Mouse (Mus musculus) intestine, embryonic 14.5 days (tissue): ENCODE data around the gene Rgs6. TPM values are rescaled to one million over a fixed set of nuclear protein-coding genes. Genes with fewer than 3 reads are reported as not detected.

Experiments
- ATAC-seq: fragments of 200-750 bp; cut with Nextera tagmentation; replicated peaks from 2 replicates; pipeline ENCODE4 v1.8.0; 2017; ENCODE audit warnings: low read depth, moderate number of reproducible peaks, moderate TSS enrichment, moderate library complexity; ENCODE audit not compliant: low FRiP score, low TSS enrichment
- DNase-seq: peaks from one replicate; pipeline ENCODE4 v3.0.0-alpha.2; 2018; ENCODE audit warnings: low spot score
- H3K27ac ChIP-seq: fragments of 300-500 bp; sonication (generic); 2 replicates; pipeline ENCODE4 v1.5.1; 2014; ENCODE audit warnings: low read depth, mild to moderate bottlenecking, control low read depth
- H3K27me3 ChIP-seq: fragments of 300-500 bp; sonication (generic); replicated peaks from 2 replicates; pipeline ENCODE4 v1.6.1; 2014; ENCODE audit warnings: low read length, control low read depth; ENCODE audit not compliant: control insufficient read depth, insufficient read depth
- H3K36me3 ChIP-seq: fragments of 300-500 bp; sonication (generic); 2 replicates; pipeline ENCODE4 v1.6.1; 2014; ENCODE audit warnings: low read length, control low read depth; ENCODE audit not compliant: control insufficient read depth, insufficient read depth
- H3K4me1 ChIP-seq: fragments of 300-500 bp; sonication (generic); replicated peaks from 2 replicates; pipeline ENCODE4 v1.6.1; 2014; ENCODE audit warnings: low read length, control low read depth, mixed read lengths; ENCODE audit not compliant: control insufficient read depth, insufficient read depth
- H3K4me2 ChIP-seq: fragments of 300-500 bp; sonication (generic); 2 replicates; pipeline ENCODE4 v1.6.1; 2014; ENCODE audit warnings: low read length
- H3K4me3 ChIP-seq: fragments of 300-500 bp; sonication (generic); 2 replicates; pipeline ENCODE4 v1.5.1; 2014; ENCODE audit warnings: low read depth, low read length, control low read depth, mixed read lengths
- H3K9ac ChIP-seq: fragments of 300-500 bp; sonication (generic); 2 replicates; pipeline ENCODE4 v1.6.1; 2014; ENCODE audit warnings: mild to moderate bottlenecking, low read length
- H3K9me3 ChIP-seq: fragments of 300-500 bp; sonication (generic); 2 replicates; pipeline ENCODE4 v1.6.1; 2016; ENCODE audit warnings: low read length, control low read depth; ENCODE audit not compliant: control insufficient read depth
- WGBS: fragments of 180-500 bp; shearing (Covaris S2); extraction: QIAGEN DNeasy Blood & Tissue Kit; methylation state at CpG from one replicate; pipeline ENCODE4 v1.1.7; 2014; 5-methylcytosine and 5-hydroxymethylcytosine counted together
- polyA plus RNA-seq: library from polyadenylated mRNA; unstranded; fragments of >200 nt; fragmentation: Nextera tagmentation; extraction: Ambion mirVana; gene quantifications from 2 replicates; pipeline ENCODE4 v1.2.1, GENCODE M21; 2014

Rgs6 gene
- polyA plus RNA-seq, 1 experiment from 2014 or later: 1.9 TPM

GRCm38 (mm10) chr12:82616486-82616812 lies 28.4 kb downstream of the Rgs6 start:
- Histone ChIP-seq H3K36me3 (no peaks in the 10 kb centered on the region), H3K4me1 (peaks cover 4% of the 10 kb centered on the region), H3K9ac (peak overlapping the region; percentile 40; the same call in 1 of the 2 replicates), H3K4me2 (peak overlapping the region; percentile 97), H3K27me3 (peaks cover 48% of the 10 kb centered on the region), H3K9me3 (no peaks in the 10 kb centered on the region), H3K4me3 (peak overlapping the region; percentile 51), H3K27ac (no peak overlapping the region)
- ATAC-seq (no peak), DNase-seq (no peak)
- 5% methylated on average over 19 of the region's 19 CpGs for WGBS

- no peaks in the 10 kb centered on the region for H3K9me3 ChIP-seq
- peak overlapping the region; percentile 97 for H3K4me2 ChIP-seq
- ATAC-seq (peak; percentile 73; the same call in 1 of the 2 replicates), DNase-seq (peak; percentile 83)
- H3K9ac ChIP-seq: peak overlapping the region; percentile 40
- peaks cover 48% of the 10 kb centered on the region for H3K27me3 ChIP-seq
- no peaks in the 10 kb centered on the region for H3K36me3 ChIP-seq
- H3K27ac ChIP-seq: no peak overlapping the region
- peaks cover 4% of the 10 kb centered on the region for H3K4me1 ChIP-seq
- H3K4me3 ChIP-seq: peak overlapping the region; percentile 51
- 2% methylated on average over 83 of the region's 86 CpGs for WGBS
Observed at GRCm38 (mm10) chr12:82616813-82617681, 29.0 kb downstream of the Rgs6 start.

DNA sequence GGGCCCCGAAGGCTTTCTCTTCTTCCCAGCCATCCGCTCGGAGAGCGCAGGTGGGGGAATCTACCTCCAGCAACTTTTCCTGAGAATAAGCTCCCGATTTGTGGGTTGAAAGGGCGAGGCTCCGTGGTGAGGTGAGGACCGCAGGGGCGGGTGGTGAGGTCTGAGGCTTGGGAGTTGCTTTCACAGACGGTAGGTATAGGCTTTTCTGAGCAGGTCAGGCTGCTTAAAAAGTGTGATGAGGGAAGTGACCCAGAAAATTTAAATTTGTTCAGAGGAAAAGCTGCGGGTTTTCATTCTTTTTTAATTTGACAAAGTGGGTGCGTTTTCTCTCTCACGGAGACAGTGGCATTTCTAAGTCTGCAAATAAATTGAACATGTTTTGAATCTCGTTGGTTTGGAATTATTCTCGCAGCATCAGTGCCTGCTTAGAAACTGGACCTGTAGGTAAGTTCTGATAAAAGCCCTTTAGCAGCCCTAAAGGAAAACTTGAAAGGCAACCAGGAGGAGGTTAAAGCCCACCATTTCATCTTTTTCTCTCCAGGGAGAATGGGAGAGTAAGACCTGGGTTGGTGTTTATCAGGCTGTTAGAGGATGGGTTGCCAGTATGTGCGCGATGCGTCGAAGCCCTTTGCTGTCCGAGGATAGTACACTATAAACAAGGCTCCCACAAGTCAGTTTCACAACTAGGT lies 29.7 kb downstream of the Rgs6 start:
- Histone ChIP-seq H3K4me3 (peak overlapping the region; percentile 51), H3K4me2 (peak overlapping the region; percentile 97), H3K36me3 (no peaks in the 10 kb centered on the region), H3K4me1 (peaks cover 4% of the 10 kb centered on the region), H3K27ac (no peak overlapping the region), H3K9ac (peak overlapping the region; percentile 40; the same call in 1 of the 2 replicates), H3K9me3 (no peaks in the 10 kb centered on the region), H3K27me3 (peaks cover 48% of the 10 kb centered on the region)
- 21% methylated on average over 20 of the region's 20 CpGs for WGBS
- ATAC-seq: no peak
- DNase-seq: peak; percentile 53

DNA sequence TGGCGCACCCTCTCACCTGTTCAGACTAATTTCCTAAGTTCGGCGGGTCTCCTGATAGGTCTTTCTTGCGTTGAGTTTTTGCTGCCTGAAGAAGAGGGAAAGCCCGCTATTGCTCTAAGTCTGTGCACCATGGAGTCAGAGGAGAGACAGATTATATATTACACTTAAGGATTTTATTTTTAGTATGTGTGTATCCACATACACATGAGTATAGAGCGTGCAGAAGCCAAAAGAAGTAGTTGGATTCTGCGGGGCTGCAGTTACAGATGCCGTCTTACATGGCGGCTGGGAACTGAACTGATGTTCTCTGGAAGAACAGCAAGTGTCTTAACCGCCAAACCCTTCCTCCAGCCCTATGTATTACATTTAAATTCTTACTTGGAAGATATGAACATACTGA lies 52.3 kb downstream of the Rgs6 start:
- Histone ChIP-seq H3K36me3 (no peaks in the 10 kb centered on the region), H3K4me3 (no peak overlapping the region), H3K27ac (no peak overlapping the region), H3K9me3 (no peaks in the 10 kb centered on the region), H3K9ac (no peak overlapping the region), H3K27me3 (no peaks in the 10 kb centered on the region), H3K4me1 (no peaks in the 10 kb centered on the region), H3K4me2 (no peak overlapping the region)
- WGBS: 95% methylated on average over 10 of the region's 10 CpGs
- no peak for DNase-seq
- ATAC-seq: no peak

GRCm38 (mm10) chr12:82647876-82648275 lies 59.8 kb downstream of the Rgs6 start:
- no peak overlapping the region for H3K9ac ChIP-seq
- H3K9me3 ChIP-seq: no peaks in the 10 kb centered on the region
- 89% methylated on average over 4 of the region's 4 CpGs for WGBS
- no peak for DNase-seq
- H3K4me1 ChIP-seq: peaks cover 3% of the 10 kb centered on the region; the same call in 1 of the 2 replicates
- H3K27ac ChIP-seq: no peak overlapping the region
- H3K27me3 ChIP-seq: no peaks in the 10 kb centered on the region
- no peaks in the 10 kb centered on the region for H3K36me3 ChIP-seq
- H3K4me2 ChIP-seq: no peak overlapping the region
- H3K4me3 ChIP-seq: no peak overlapping the region
- no peak for ATAC-seq

GRCm38 (mm10) chr12:82649991-82650390 lies 61.9 kb downstream of the Rgs6 start:
- 46% methylated on average over 5 of the region's 5 CpGs for WGBS
- no peak for ATAC-seq

DNA sequence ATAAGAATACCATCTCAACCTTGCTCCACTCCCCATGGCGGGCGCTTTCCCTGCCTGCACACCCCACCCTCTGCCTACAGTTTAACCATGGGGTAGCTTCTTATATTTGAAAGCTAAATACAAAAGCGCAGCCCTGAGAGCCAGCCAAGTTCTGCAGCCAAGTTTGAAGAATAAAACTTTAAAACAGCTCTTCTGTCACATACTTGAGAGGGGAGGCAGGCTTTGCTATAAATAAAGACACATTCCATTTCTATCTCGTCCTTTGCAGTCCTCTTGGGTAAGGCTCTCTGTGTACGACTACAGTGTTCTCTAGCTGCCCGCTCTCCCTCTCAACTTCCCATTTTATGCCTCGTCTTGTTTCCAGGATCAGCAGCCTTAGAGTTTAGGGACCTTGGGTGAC lies 76.5 kb downstream of the Rgs6 start:
- DNase-seq: no peak
- ATAC-seq: no peak
- Histone ChIP-seq H3K9me3 (no peaks in the 10 kb centered on the region), H3K4me2 (no peak overlapping the region), H3K4me3 (no peak overlapping the region), H3K36me3 (no peaks in the 10 kb centered on the region), H3K9ac (no peak overlapping the region), H3K27ac (no peak overlapping the region; the same call in 1 of the 2 replicates), H3K27me3 (no peaks in the 10 kb centered on the region), H3K4me1 (peaks cover 2% of the 10 kb centered on the region; the same call in 1 of the 2 replicates)
- 45% methylated on average over 7 of the region's 7 CpGs for WGBS

More at GRCm38 (mm10) chr12:82649991-82650390, 61.9 kb downstream of the Rgs6 start:
- no peaks in the 10 kb centered on the region for H3K36me3 ChIP-seq
- H3K27ac ChIP-seq: no peak overlapping the region
- H3K9me3 ChIP-seq: no peaks in the 10 kb centered on the region
- H3K9ac ChIP-seq: no peak overlapping the region
- no peaks in the 10 kb centered on the region for H3K27me3 ChIP-seq
- no peak for DNase-seq
- H3K4me2 ChIP-seq: no peak overlapping the region
- no peak overlapping the region for H3K4me3 ChIP-seq
- H3K4me1 ChIP-seq: peaks cover 3% of the 10 kb centered on the region; the same call in 1 of the 2 replicates

- no peak for ATAC-seq
- peaks cover 2% of the 10 kb centered on the region; the same call in 1 of the 2 replicates for H3K4me1 ChIP-seq
- no peak overlapping the region for H3K4me3 ChIP-seq
- no peak overlapping the region for H3K9ac ChIP-seq
- H3K36me3 ChIP-seq: no peaks in the 10 kb centered on the region
- DNase-seq: no peak
- H3K27me3 ChIP-seq: no peaks in the 10 kb centered on the region
- no peak overlapping the region for H3K27ac ChIP-seq
- no peak overlapping the region for H3K4me2 ChIP-seq
- 78% methylated on average over 3 of the region's 3 CpGs for WGBS
- H3K9me3 ChIP-seq: no peaks in the 10 kb centered on the region
Observed at GRCm38 (mm10) chr12:82667441-82667840, 79.3 kb downstream of the Rgs6 start.
